Mouse (Mus musculus) liver, embryonic 14.5 days (tissue): ENCODE measurements around the gene Rinl.

Experiments
- CTCF ChIP-seq: IDR thresholded peaks from 2 replicates; pipeline ENCODE4 v1.5.1; 2016; ENCODE audit warnings: antibody characterized with exemption, low read depth, control low read depth
- EP300 ChIP-seq: IDR thresholded peaks from 2 replicates; pipeline ENCODE4 v1.6.1; 2016; ENCODE audit warnings: antibody characterized with exemption, low read depth

DNA sequence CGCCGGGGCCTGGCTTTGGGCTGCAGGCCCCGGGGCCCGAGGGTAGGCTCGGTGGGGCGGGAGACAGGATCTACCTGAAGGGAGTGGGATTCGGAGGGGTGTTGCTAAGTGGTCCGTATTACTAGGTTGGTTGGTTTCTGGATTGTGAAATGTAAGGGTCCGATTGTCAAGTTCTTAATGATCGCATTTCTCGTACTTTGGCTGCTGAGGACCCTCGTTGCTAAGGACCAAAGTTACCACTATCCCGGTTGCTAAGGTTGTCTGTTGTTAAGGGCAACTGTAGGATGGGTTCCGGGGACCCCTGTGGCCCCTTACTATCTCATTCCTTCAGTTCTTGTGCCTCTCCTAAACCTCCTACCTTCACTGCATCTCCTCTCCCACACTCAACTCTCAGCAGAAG is 21.9 kb upstream of the Rinl start:
- TF ChIP-seq CTCF (no peak), EP300 (no peak)
